Mouse (Mus musculus) natural killer cell, adult 2 months (primary cell): ENCODE data around the gene Ift57.
A peak's percentile ranks its signal among the peaks of the same experiment; 100 is the strongest.

ENCODE experiments used
- DNase-seq, 2 experiments: peaks; one replicate each; pipeline ENCODE4 v3.0.0; 2022; ENCODE audit warnings: low spot score in 2 of 2

Ift57 gene

GRCm38 (mm10) chr16:49792446-49792878, 93.4 kb downstream of the Ift57 start:
- DNase-seq, result peak in 1 of 2 experiments; percentile 40

GRCm38 (mm10) chr16:49793596-49793995, 94.6 kb downstream of the Ift57 start:
- DNase-seq, result no peak

- DNase-seq, result no peak
These were observed 97.2 kb downstream of the Ift57 start for GRCm38 (mm10) chr16:49796271-49796670.

GRCm38 (mm10) chr16:49796954-49797353, 97.9 kb downstream of the Ift57 start:
- DNase-seq, result peak; percentile 64 to 72

GRCm38 (mm10) chr16:49798790-49799189, 99.8 kb downstream of the Ift57 start:
- no peak for DNase-seq

- peak; percentile 47 to 55 for DNase-seq
These were observed 100.8 kb downstream of the Ift57 start, which contains the start of gene Cd47 for GRCm38 (mm10) chr16:49799597-49800561. Gene Cd47, plus strand, starts transcription at chr16:49800533.

GRCm38 (mm10) chr16:49800996-49801395, 102.0 kb downstream of the Ift57 start:
- DNase-seq, result no peak

GRCm38 (mm10) chr16:49801399-49801798, 102.4 kb downstream of the Ift57 start:
- DNase-seq, result no peak

GRCm38 (mm10) chr16:49802993-49803392, 104.0 kb downstream of the Ift57 start:
- DNase-seq, result no peak

- no peak for DNase-seq
These were observed 105.0 kb downstream of the Ift57 start for GRCm38 (mm10) chr16:49803932-49804461.

- no peak for DNase-seq
These were observed 107.9 kb downstream of the Ift57 start for GRCm38 (mm10) chr16:49806920-49807319.

- peak in 1 of 2 experiments; percentile 49 for DNase-seq
These were observed 108.4 kb downstream of the Ift57 start for GRCm38 (mm10) chr16:49807419-49807841.

- no peak for DNase-seq
These were observed 108.9 kb downstream of the Ift57 start for GRCm38 (mm10) chr16:49807862-49808430.

- DNase-seq, result no peak
These were observed 112.9 kb downstream of the Ift57 start for GRCm38 (mm10) chr16:49811897-49812296.

GRCm38 (mm10) chr16:49812821-49813616, 114.0 kb downstream of the Ift57 start:
- no peak for DNase-seq

GRCm38 (mm10) chr16:49814419-49814818, 115.4 kb downstream of the Ift57 start:
- no peak for DNase-seq
